Mouse (Mus musculus) erythroblast, embryonic 14.5 days (primary cell): Measurements from ENCODE around the gene Acad10.

Experiments
- GATA1 ChIP-seq: IDR thresholded peaks from 2 replicates; pipeline ENCODE4 v1.6.1; 2012; ENCODE audit warnings: low read length, inconsistent platforms, mixed read lengths
- TAL1 ChIP-seq: IDR thresholded peaks from 3 replicates; pipeline ENCODE4 v1.6.1; 2012; ENCODE audit warnings: low read length, inconsistent platforms, mixed read lengths

GRCm38 (mm10) chr5:121621102-121621501 is 39.2 kb downstream of the Acad10 start:
- TF ChIP-seq GATA1 (no peak), TAL1 (no peak)
